Mouse (Mus musculus) mature B cell (primary cell): ENCODE results near the gene Tsc1.

ENCODE experiments used
- in situ Hi-C: fragments of 300-500 bp; cut with MboI; formaldehyde crosslinking; loops from 2 replicates; pipeline ENCODE4 v1.14.3; 2019

Tsc1 gene

DNA sequence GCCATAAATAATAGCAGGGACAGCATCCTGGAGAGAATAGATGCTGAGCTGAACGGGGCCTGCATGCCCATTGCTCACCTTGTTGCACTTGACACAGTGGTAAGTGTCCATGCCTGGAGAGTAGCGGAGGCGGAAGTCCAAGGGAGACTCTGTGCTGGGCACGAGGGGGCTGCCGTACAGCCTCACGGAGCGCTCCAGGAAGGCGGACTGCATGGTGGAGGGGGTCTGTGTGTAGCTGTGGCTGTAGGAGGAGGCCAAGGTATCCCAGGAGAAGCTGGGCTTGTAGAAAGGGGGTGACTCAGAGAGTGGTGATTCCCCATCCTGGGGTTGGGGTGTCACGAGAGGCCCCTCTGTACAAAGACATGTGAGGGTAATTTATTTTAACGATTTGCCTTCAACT is 27.4 kb upstream of the Tsc1 start:
- in situ Hi-C loops = no loop called here

DNA sequence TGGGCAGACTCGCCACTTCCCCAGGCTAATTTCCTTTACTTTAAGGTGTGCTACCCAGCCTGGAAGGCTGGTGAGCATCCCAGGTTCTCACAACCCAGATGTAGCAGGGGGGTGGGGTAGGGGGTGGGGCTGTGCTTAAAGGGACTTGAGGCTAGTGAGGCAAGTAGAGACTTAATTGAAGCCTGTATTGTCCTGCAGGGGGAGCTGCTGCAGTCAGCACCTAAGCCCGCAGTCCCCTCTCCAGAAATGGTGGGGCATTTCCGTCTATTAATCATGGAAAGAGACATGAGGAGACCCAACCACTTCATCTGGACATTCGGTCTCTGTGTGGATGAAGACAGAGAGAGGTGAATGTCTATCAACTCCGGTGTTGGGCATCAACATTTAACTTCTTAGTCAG is 24.7 kb upstream of the Tsc1 start:
- in situ Hi-C loops = no loop called here

DNA sequence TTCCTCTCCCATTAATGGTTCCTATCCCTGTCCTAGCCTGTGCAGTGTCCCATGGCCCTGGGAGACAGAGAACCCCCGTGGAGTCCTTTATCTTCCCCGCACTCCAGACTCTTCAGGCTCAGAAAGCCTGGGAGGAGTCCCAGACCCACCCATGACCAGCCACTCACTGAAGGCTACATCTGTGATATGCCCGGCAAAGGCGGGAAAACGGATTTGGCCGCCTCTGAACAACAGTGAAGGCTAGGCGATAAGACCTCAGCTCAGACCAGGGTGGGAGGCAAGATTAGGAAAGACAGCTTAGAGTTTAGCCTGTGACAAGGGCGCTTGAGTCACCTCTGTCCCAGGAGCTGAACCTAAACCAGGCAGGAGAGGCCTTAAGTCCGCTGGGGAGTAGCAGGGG is 24.2 kb upstream of the Tsc1 start:
- in situ Hi-C loops = no loop called here

DNA sequence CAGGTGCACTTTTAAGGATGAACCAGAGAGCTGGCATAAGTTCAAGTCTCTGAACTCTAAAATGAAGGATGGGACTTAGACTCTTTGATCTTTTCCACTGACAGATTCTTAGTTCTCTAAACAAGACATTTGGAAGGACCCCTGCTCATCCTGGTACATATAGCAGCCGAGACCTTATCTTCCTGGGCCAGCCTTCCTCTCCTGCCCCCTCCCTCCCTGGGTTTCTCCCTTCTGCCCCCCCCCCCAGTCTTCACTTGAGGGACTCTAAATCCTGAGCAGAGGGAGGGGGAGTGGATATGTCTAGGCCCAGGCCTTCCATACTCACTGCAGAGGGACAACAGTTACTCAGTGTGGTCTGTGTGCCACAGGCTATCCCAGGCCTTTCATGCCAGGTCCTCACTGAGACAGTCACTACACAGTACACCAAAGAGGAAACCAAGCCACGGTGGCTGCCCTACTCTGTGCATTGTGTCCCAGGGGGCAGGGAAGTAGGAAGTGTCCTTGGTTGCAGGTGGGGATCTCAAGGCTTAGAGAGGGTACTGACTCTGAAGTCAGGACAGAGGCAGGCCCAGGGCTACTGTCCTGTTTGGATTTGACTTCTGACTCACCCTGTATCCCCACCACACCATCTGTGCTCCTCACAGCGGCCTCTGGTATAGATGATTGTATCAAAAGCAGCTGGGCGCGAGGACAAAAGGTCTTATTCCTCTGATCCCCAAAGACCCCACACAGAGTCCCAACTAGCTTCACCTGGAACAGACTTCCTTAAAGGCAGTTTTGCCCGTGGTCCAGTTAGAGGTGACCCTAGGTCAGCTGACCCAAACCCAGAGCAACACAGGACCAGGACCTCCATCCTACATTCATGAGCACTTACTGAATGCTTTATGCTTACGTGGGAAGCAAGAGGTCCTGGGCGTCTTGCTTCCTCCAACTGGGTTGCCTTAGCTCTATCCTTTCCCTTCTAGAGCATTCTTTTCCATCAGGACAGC is 23.2 kb upstream of the Tsc1 start:
- in situ Hi-C loops = no loop called here

DNA sequence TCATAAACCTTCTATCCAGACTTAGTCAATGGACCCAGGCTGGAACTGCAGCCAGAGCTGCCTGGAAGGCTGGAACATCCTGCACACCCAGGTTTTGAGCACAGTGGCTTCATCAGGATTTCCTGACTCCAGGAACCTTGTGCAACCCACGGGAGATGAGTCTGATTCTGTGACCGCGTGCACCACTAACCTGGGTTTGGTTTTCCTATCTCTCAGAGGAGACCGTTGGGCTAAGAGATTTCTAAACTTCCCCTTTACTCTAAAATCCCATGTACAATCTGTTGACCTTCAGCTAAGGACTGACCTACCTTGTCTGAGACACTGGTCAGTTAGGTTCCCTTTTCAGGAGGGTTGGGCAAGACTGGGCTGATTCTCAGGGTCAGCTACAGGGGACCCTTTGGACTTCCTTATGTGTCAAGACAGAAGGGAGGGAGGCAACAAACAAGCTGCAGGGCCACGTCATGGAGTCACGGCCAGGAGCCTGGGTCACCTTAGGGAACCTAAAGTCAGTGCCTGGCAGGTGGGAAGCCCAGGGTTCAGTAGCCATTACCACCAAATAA is 22.2 kb upstream of the Tsc1 start:
- in situ Hi-C loops = no loop called here

DNA sequence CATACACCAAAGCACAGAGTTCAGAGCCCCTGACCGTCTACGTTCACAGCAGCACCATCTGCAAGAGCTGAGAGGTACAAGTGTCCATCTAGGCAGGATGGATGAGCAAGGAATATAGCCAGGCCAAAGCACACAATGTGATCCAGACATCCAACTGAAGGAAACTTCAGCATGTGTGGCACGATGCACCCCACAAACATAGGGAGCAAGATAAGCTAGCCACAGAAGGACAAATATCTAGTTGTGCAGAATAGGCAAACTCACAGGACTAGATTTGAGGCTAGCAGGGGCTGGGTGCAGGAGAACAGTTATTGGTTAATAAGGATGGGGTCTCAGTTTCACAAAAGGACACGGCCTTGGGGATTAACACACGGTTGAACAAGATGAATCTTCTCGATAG is 21.7 kb upstream of the Tsc1 start:
- in situ Hi-C loops = no loop called here

DNA sequence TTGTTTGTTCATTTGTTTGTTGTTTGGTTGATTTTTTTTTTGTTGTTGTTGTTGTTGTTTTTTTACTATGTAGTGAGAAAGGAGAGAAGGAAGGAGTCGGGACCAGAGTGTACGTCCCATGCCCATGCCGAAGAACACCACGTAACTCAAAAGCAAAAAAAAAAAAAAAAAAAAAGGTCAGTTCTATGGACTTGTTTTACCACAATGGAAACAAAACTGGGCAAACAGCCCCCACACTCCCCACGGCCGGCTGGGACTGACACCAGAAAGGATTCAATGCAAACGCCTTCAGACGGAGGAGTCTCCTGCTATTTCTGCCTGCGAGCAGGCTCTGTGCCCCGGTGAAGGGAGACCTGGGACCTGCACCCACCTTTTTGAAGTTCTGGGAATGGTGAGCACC is 20.5 kb upstream of the Tsc1 start:
- in situ Hi-C loops = no loop called here

DNA sequence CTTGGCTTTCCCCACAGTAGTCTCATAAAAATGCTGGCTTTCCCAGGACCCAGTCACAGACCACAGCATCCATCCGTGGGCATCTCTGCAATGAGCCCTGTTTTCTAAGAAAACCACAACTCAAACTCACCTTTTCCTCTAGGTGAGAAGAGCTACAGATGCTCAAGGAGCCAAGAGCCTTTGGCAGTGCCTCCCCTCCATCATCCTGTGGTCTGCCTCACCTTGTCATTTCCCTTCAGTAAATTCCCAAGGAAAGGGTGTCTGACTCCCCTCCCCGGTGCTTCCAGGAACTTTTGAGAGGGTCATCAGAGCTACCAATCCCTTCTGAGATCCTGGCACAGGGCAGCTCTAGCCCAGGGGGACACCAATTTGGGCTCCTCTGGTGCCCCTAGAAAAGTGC is 19.9 kb upstream of the Tsc1 start:
- in situ Hi-C loops = no loop called here

DNA sequence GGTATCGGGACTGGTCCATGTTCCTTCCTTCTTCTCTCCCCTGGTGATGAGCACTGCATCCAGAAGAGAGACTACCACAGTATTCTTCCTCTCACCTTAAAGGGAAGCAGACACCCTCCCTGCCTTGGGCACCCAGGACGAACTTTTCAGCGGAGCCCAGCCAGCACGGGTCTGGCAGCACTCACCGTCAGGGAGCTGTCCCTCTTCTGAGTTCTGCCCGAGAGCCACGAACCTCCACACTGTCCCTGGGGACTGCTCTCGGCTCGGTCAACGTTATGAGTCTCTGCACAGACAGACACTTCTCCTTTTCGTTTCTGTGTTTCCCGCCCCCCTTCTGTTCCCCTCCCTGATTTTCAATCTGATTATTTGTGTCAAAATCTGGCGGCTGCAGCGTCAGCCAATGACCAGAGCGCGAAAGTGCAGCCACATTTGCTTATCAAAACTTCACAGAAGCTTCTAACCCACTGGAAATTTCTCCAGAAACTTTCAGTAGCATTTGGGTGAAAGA is 19.3 kb upstream of the Tsc1 start, which contains the start of gene Gfi1b:
Gene Gfi1b (minus strand): TSS at position 319 of the 508 bp plus-strand sequence.
- in situ Hi-C loops = no loop called here

DNA sequence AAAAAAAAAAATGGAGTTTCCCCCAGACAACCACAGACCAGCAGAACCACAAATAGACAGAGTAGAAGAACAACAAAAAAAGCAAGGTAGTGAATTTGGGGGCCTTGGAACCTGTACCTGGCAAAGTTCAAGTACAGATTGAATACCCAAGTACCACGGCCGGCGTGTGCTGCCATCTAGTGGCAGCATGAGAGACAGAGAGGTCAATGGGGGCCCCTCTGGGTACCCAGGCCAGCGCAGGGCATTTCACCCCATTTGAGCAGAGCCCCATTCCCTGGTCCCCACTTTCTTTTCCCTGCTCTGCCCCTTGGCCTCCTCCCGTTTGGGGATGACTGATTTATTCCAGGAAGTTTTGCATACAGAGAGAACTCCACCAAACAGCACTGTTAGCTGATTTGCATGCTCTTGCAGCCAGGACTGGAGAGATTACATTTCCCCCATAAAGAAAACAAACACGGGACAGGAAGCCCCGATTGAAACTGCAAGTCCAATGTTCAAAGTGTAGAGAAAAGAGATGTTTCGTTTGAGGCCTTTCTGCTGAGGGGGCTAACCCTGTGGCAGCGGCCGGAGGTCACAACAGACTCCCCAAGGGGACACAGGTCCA is 18.4 kb upstream of the Tsc1 start:
- in situ Hi-C loops = no loop called here

DNA sequence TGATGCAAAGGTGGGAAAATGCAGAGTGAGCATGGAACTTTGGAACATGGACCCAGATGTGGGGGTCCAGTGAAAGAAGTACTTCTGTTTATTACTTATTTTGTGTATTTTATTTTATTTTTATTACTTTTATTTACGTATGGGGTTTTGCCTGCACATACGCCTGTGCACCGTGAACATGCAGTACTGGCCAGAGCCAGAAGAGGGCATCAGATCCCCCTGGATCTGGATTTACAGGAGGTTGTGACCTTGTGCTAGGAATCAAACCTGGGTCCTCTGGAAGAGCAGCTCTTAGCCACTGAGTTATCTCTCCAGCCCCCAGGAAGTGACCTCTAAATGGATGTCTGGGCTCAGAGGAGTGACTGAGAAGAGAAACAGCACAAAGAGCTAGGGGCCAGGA is 16.2 kb upstream of the Tsc1 start:
- in situ Hi-C loops = no loop called here

DNA sequence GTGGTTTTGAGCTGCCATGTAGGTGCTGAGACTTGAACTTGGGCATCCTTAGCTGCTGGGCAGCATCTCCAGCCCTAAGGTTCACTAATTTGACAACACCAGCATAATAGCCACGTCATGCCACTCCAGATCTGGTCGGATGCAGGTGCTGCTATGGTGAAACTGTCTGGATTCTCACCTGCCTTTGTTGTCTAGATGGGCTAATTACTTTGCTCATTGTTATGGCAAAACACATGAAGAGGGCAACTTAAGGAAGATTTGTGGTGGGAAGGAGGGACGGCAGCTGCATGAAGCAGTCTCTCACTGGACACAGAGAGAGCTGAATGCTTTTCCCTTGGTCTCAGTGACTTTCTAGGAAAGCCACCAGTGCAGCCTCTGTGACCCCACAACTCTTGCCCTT is 15.0 kb upstream of the Tsc1 start:
- in situ Hi-C loops = no loop called here

DNA sequence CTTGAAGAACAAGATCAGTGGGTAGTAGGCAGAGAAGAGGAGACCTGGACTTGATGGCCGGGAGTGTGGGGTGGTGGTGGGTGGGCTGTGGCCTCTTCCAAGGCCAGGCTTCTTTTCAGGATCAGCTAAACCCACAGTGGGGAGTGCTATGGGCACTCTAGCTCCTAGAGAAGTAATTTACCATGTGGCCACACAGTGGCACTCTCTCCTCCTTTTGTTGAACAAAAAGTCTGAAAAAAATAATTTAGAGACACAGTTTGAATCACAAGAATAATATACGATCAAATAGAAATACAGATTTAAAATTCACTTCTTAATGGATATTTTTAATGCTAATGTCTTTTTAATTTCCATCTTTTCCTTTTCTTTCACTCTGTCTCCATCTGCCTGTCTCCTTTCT is 13.0 kb upstream of the Tsc1 start:
- in situ Hi-C loops = no loop called here

DNA sequence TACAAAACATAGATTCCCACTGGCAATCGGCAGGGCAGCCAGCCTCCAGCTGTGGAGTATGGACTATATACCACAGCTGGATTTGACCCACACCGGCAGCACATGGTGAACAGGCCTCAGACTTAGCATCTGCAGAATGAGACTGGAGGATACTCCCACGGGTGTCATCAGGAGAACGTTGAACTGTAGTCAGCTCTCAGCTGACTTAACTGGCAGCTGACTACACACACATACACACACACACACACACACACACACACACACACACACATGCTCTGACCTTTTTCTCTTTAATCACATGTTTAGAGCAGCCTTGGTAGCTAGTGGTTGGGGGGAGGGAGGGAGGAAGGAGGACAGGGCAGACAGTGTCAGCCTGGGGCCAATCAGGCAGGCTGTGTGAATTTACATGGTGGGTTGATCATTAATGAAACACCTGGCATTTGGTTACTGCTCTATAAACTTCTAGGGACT is 11.1 kb upstream of the Tsc1 start:
- in situ Hi-C loops = no loop called here

DNA sequence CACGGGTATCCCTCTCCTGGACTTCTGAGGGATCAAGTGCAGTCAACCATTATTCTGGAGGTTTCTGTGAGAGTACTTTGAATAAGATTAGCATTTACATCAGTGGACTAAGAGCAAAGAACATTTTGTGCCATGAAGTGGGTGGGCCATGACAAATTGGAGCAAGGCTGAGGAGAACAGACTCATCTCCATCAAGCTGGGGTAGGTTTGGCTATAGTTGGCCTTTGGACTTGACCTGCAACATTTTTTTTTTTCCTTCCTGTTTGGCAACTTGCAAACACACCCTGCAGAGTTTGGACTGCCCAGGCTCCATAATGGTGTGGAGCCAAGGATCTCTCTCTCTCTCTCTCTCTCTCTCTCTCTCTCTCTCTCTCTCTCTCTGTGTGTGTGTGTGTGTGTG is 8.4 kb upstream of the Tsc1 start:
- in situ Hi-C loops = no loop called here

DNA sequence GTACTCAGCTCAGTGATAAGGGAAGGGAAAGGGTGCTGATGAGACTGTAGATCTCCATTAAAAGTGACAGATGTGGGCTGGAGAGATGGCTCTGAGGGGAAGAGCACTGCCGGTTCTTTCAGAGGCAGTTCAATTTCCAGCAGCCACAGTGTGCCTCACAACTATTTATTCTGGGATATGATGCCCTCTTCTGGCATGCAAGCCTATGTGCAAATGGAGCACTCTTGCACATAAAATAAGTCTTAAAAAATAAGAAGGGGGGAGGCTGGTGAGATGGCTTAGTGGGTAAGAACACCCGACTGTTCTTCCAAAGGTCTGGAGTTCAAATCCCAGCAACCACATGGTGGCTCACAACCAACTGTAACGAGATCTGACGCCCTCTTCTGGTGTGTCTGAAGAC is 7.9 kb upstream of the Tsc1 start:
- in situ Hi-C loops = no loop called here

DNA sequence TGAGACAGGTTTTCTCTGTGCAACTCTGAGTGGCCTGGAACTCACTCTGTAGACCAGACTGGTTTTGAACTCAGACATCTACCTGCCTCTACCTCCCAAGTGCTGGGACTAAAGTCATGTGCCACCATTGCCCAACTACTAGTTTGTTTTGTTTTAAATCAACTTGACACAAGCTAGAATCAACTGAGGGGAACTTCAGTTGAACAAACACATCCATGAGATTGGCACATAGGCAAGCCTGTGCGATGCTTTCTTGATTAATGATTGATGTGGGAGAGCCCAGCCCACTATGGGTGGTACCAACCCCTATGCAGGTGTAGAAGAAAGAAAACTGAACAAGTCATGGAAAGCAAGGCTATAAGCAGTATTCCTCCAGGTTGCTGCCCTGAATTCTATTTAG is 5.8 kb upstream of the Tsc1 start:
- in situ Hi-C loops = no loop called here

DNA sequence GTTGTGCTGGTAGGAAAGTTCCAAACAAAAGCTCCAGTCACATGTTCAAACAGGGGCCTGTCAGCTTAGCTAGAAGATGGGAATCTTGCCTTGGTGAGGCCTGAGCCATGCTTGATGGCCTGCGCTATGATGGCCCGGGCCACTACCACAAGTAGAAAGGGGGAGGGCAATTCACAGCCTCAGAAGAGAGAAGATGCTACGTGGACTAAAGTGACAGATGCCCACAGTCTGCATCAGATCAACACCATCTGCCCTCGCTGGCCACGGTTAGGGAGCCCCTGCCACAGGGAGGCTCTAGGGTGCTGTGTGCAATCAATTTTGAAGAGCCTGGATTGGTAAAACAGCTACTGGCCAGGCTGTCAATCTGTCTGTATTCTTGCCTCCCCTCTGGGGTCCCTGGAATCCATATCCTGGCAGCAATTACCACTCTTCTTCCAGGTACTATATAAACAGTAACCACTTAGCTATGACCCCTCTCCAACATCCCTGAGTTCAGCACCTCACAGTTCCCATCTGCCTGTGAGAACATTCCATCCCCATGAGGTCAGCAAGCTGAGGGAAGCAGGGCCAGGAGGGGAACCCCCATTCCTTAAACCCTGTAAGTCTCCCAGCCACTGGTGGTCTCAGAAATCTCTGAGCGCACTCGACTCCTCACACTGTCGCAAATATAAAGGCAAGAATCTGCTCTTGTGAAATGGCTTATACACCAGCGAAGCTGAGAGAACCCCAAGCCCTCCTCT is 3.8 kb upstream of the Tsc1 start:
- in situ Hi-C loops = no loop called here

DNA sequence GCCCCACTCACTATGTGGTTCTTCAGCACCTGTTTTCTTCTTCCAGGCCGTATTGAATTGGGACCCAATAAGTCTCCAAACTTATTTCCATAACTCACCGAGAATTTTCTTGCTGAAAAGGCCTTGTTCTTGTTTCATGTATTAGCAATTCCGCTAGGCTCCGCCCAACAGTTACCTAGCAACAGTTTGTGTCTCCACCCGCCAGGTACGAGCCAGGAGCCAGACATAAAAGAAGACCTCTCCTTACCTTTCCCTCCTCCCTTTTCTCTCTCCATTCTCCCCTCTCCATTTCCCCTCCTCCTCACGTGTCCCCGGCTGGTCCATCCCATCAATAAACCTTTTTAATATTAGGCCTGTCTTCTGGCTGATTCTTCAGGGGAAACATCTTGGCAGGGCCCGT is 2.7 kb upstream of the Tsc1 start:
- in situ Hi-C loops = no loop called here

DNA sequence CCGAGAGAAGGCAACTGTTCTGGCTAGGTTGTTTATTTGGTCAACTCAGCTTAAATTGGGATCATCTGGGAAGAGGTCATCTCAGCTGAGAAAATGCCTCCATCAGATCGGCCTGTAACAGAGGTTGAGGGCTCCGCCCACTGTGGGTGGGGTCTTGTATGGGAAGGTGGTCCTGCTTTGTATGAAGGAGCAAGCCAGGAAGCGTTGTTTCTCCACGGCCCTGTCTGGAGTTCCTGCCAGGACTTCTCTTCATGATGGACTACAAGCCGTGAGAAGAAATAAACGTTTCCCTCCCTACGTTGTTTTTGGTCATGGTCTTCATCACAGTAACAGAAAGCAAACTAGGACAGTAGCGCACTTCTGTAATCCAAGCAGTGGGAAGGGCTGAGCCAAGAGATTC is 2.1 kb upstream of the Tsc1 start:
- in situ Hi-C loops = no loop called here

DNA sequence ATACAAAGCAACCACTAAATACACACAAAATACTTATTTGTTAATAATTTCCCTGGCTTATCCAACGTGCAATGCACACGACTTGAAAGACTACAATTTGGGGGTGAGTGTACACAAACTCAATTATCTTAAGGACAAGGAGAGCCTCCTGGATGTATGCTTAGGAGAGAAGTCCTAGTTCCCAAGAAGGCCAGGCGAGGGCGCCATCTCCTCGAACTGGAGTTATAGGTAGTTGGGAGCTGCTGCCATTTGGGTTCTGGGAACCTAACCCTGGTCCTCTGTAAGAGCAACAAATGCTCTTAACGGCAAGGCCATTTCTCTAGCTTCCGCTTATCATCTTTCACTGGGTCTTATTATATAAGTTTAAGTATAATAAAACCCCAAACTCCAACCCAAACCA is 1.2 kb upstream of the Tsc1 start:
- in situ Hi-C loops = no loop called here

DNA sequence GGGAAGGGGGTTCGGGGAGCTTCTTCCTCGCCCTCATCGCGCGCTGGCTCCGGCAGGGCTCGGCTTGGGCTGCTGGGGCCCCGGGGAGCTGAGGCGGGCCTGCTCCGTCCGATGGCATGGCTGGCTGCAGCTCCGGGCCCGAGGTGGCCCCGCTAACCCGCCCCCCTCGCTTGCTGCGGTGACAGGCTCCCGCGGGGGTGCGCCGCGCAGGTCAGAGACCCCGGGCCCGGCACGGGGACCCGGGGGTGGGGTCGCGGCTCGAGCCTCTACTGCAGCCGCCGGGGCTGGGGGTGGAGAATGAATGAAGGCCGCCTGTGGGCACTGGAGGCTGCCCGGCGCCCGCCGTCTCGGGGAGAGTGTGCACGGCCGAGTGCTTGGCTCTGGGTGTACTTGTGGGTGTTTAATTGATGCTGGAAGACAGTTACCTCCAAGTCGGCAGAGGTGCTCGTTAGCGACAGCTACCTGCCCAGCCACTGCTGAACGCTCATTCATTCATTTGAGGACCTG is 460 bp downstream of the Tsc1 start:
- in situ Hi-C loops = no loop called here
